Mouse (Mus musculus): ENCODE measurements around the gene Dok7.

The Dok7 gene

GRCm38 (mm10) chr5:35057582-35057981, 1.0 kb downstream of the Dok7 start:
- DNase-seq (ENCODE audit: low spot score in 2 of 2): no peak

GRCm38 (mm10) chr5:35058216-35058615, 1.6 kb downstream of the Dok7 start:
- DNase-seq (ENCODE audit: low spot score in 2 of 2): no peak

GRCm38 (mm10) chr5:35060098-35060497, 3.5 kb downstream of the Dok7 start:
- no peak for DNase-seq (ENCODE audit: low spot score in 2 of 2)

GRCm38 (mm10) chr5:35069841-35070240, 13.3 kb downstream of the Dok7 start:
- no peak for DNase-seq (ENCODE audit: low spot score in 2 of 2)

- no peak for DNase-seq (ENCODE audit: low spot score in 2 of 2)
Measured at GRCm38 (mm10) chr5:35070314-35070713, 13.7 kb downstream of the Dok7 start.

GRCm38 (mm10) chr5:35070953-35071352, 14.4 kb downstream of the Dok7 start:
- DNase-seq (ENCODE audit: low spot score in 2 of 2): no peak

- DNase-seq (ENCODE audit: low spot score in 2 of 2): no peak
Measured at GRCm38 (mm10) chr5:35071855-35072254, 15.3 kb downstream of the Dok7 start.

GRCm38 (mm10) chr5:35073235-35073634, 16.7 kb downstream of the Dok7 start:
- no peak for DNase-seq (ENCODE audit: low spot score in 2 of 2)

GRCm38 (mm10) chr5:35073992-35074391, 17.4 kb downstream of the Dok7 start:
- no peak for DNase-seq (ENCODE audit: low spot score in 2 of 2)

GRCm38 (mm10) chr5:35076369-35076768, 19.8 kb downstream of the Dok7 start:
- no peak for DNase-seq (ENCODE audit: low spot score in 2 of 2)

GRCm38 (mm10) chr5:35079101-35079500, 22.5 kb downstream of the Dok7 start:
- DNase-seq (ENCODE audit: low spot score in 2 of 2): no peak

- no peak for DNase-seq (ENCODE audit: low spot score in 2 of 2)
Measured at GRCm38 (mm10) chr5:35084913-35085312, 28.3 kb downstream of the Dok7 start.

GRCm38 (mm10) chr5:35088785-35089613, 32.4 kb downstream of the Dok7 start:
- peak; percentile 43 to 58 for DNase-seq (ENCODE audit: low spot score in 2 of 2)

- DNase-seq (ENCODE audit: low spot score in 2 of 2): no peak
Measured at GRCm38 (mm10) chr5:35089614-35089963, 33.0 kb downstream of the Dok7 start.

GRCm38 (mm10) chr5:35091636-35092035, 35.1 kb downstream of the Dok7 start:
- no peak for DNase-seq (ENCODE audit: low spot score in 2 of 2)

GRCm38 (mm10) chr5:35103086-35103485, 46.5 kb downstream of the Dok7 start:
- DNase-seq (ENCODE audit: low spot score in 2 of 2): no peak

GRCm38 (mm10) chr5:35103528-35103927, 47.0 kb downstream of the Dok7 start:
- DNase-seq (ENCODE audit: low spot score in 2 of 2): no peak

- no peak for DNase-seq (ENCODE audit: low spot score in 2 of 2)
Measured at GRCm38 (mm10) chr5:35104183-35104959, 47.8 kb downstream of the Dok7 start.

GRCm38 (mm10) chr5:35104960-35105921, 48.7 kb downstream of the Dok7 start, which contains the start of gene Lrpap1:
Lrpap1 (minus strand) TSS chr5:35105766.
- DNase-seq (ENCODE audit: low spot score in 2 of 2): peak; percentile 72 to 79

- DNase-seq (ENCODE audit: low spot score in 2 of 2): no peak
Measured at GRCm38 (mm10) chr5:35105922-35106298, 49.3 kb downstream of the Dok7 start.

GRCm38 (mm10) chr5:35112444-35112843, 55.9 kb downstream of the Dok7 start:
- DNase-seq (ENCODE audit: low spot score in 2 of 2): no peak

- DNase-seq (ENCODE audit: low spot score in 2 of 2): no peak
Measured at GRCm38 (mm10) chr5:35116002-35116401, 59.4 kb downstream of the Dok7 start.

All from frontal cortex, postnatal 25 days (tissue).